Mouse (Mus musculus): Measurements from ENCODE around the gene Efs. TPM values are rescaled to one million over a fixed set of nuclear protein-coding genes. Genes with fewer than 3 reads are reported as not detected.

Efs gene
- polyA plus RNA-seq (2014; fragmentation: Illumina TruSeq; extraction: RNeasy Lipid Tissue Mini Kit (QIAGEN cat#74804); ENCODE audit: low read depth, low replicate concordance), result not detected

GRCm38 (mm10) chr14:54925349-54926342 is at the start of gene Efs:
TSS of gene Efs (minus strand) at chr14:54926126.

GRCm38 (mm10) chr14:54966320-54966977 is 40.5 kb upstream of the Efs start, which contains the start of gene Myh6:
TSS of gene Myh6 (minus strand) at chr14:54966927.

GRCm38 (mm10) chr14:54935904-54936830 is 10.2 kb upstream of the Efs start, which contains the start of gene Cmtm5:
TSS of gene Cmtm5 (plus strand) at chr14:54936261.

GRCm38 (mm10) chr14:54932645-54933150 is 6.8 kb upstream of the Efs start, which contains the start of gene Il25:
TSS of gene Il25 (plus strand) at chr14:54932695.

GRCm38 (mm10) chr14:54912886-54913285 is 13.0 kb downstream of the Efs start, which contains the start of gene Slc22a17:
TSS of gene Slc22a17 (minus strand) at chr14:54913132.

GRCm38 (mm10) chr14:54892200-54892599 is 33.7 kb downstream of the Efs start, which contains the start of gene Pabpn1:
TSS of gene Pabpn1 (plus strand) at chr14:54892500.

GRCm38 (mm10) chr14:54883154-54884021 is 42.5 kb downstream of the Efs start, which contains the start of the genes Bcl2l2 and Gm20521:
TSS of gene Bcl2l2 (plus strand) at chr14:54883377.
TSS of gene Gm20521 (plus strand) at chr14:54883441.

GRCm38 (mm10) chr14:54877048-54877715 is 48.7 kb downstream of the Efs start, which contains the start of gene Ppp1r3e:
TSS of gene Ppp1r3e (minus strand) at chr14:54877550.

GRCm38 (mm10) chr14:54870861-54871260 is 55.1 kb downstream of the Efs start, which contains the start of gene Homez:
TSS of gene Homez (minus strand) at chr14:54870961.

Other genes with a start within 250 kb of the Efs start
- gene 1700123O20Rik, start 239.9 kb downstream of the Efs start, polyA plus RNA-seq (2014; fragmentation: Illumina TruSeq; extraction: RNeasy Lipid Tissue Mini Kit (QIAGEN cat#74804); ENCODE audit: low read depth, low replicate concordance), result 10.9 TPM
- 219 TPM for gene Acin1, start 239.2 kb downstream of the Efs start, polyA plus RNA-seq (2014; fragmentation: Illumina TruSeq; extraction: RNeasy Lipid Tissue Mini Kit (QIAGEN cat#74804); ENCODE audit: low read depth, low replicate concordance)
- not detected for gene Gm29776, start 227.3 kb downstream of the Efs start, polyA plus RNA-seq (2014; fragmentation: Illumina TruSeq; extraction: RNeasy Lipid Tissue Mini Kit (QIAGEN cat#74804); ENCODE audit: low read depth, low replicate concordance)
- not detected for gene Cebpe, start 214.0 kb downstream of the Efs start, polyA plus RNA-seq (2014; fragmentation: Illumina TruSeq; extraction: RNeasy Lipid Tissue Mini Kit (QIAGEN cat#74804); ENCODE audit: low read depth, low replicate concordance)
- gene Slc7a8, start 144.2 kb downstream of the Efs start, polyA plus RNA-seq (2014; fragmentation: Illumina TruSeq; extraction: RNeasy Lipid Tissue Mini Kit (QIAGEN cat#74804); ENCODE audit: low read depth, low replicate concordance), result 8.5 TPM
- 12.4 TPM for gene Rnf212b, start 112.0 kb downstream of the Efs start, polyA plus RNA-seq (2014; fragmentation: Illumina TruSeq; extraction: RNeasy Lipid Tissue Mini Kit (QIAGEN cat#74804); ENCODE audit: low read depth, low replicate concordance)
- gene Homez, start 55.2 kb downstream of the Efs start, polyA plus RNA-seq (2014; fragmentation: Illumina TruSeq; extraction: RNeasy Lipid Tissue Mini Kit (QIAGEN cat#74804); ENCODE audit: low read depth, low replicate concordance), result 65.4 TPM
- gene Ppp1r3e, start 48.6 kb downstream of the Efs start, polyA plus RNA-seq (2014; fragmentation: Illumina TruSeq; extraction: RNeasy Lipid Tissue Mini Kit (QIAGEN cat#74804); ENCODE audit: low read depth, low replicate concordance), result 3.7 TPM
- gene Bcl2l2, start 42.7 kb downstream of the Efs start, polyA plus RNA-seq (2014; fragmentation: Illumina TruSeq; extraction: RNeasy Lipid Tissue Mini Kit (QIAGEN cat#74804); ENCODE audit: low read depth, low replicate concordance), result 9.3 TPM
- gene Gm20521, start 42.7 kb downstream of the Efs start, polyA plus RNA-seq (2014; fragmentation: Illumina TruSeq; extraction: RNeasy Lipid Tissue Mini Kit (QIAGEN cat#74804); ENCODE audit: low read depth, low replicate concordance), result not detected
- gene Pabpn1, start 33.6 kb downstream of the Efs start, polyA plus RNA-seq (2014; fragmentation: Illumina TruSeq; extraction: RNeasy Lipid Tissue Mini Kit (QIAGEN cat#74804); ENCODE audit: low read depth, low replicate concordance), result 155 TPM
- gene Slc22a17, start 13.0 kb downstream of the Efs start, polyA plus RNA-seq (2014; fragmentation: Illumina TruSeq; extraction: RNeasy Lipid Tissue Mini Kit (QIAGEN cat#74804); ENCODE audit: low read depth, low replicate concordance), result 0.43 TPM
- not detected for gene Il25, start 6.6 kb upstream of the Efs start, polyA plus RNA-seq (2014; fragmentation: Illumina TruSeq; extraction: RNeasy Lipid Tissue Mini Kit (QIAGEN cat#74804); ENCODE audit: low read depth, low replicate concordance)
- gene Cmtm5, start 10.1 kb upstream of the Efs start, polyA plus RNA-seq (2014; fragmentation: Illumina TruSeq; extraction: RNeasy Lipid Tissue Mini Kit (QIAGEN cat#74804); ENCODE audit: low read depth, low replicate concordance), result not detected
- 0.03 TPM for gene Myh6, start 40.8 kb upstream of the Efs start, polyA plus RNA-seq (2014; fragmentation: Illumina TruSeq; extraction: RNeasy Lipid Tissue Mini Kit (QIAGEN cat#74804); ENCODE audit: low read depth, low replicate concordance)
- gene Gm17428, start 50.8 kb upstream of the Efs start, polyA plus RNA-seq (2014; fragmentation: Illumina TruSeq; extraction: RNeasy Lipid Tissue Mini Kit (QIAGEN cat#74804); ENCODE audit: low read depth, low replicate concordance), result not detected
- not detected for gene Myh7, start 68.5 kb upstream of the Efs start, polyA plus RNA-seq (2014; fragmentation: Illumina TruSeq; extraction: RNeasy Lipid Tissue Mini Kit (QIAGEN cat#74804); ENCODE audit: low read depth, low replicate concordance)
- 3.7 TPM for gene Ngdn, start 89.3 kb upstream of the Efs start, polyA plus RNA-seq (2014; fragmentation: Illumina TruSeq; extraction: RNeasy Lipid Tissue Mini Kit (QIAGEN cat#74804); ENCODE audit: low read depth, low replicate concordance)
- gene Zfhx2, start 166.2 kb upstream of the Efs start, polyA plus RNA-seq (2014; fragmentation: Illumina TruSeq; extraction: RNeasy Lipid Tissue Mini Kit (QIAGEN cat#74804); ENCODE audit: low read depth, low replicate concordance), result 0.97 TPM
- gene Thtpa, start 168.7 kb upstream of the Efs start, polyA plus RNA-seq (2014; fragmentation: Illumina TruSeq; extraction: RNeasy Lipid Tissue Mini Kit (QIAGEN cat#74804); ENCODE audit: low read depth, low replicate concordance), result 2.9 TPM
- gene Ap1g2, start 180.5 kb upstream of the Efs start, polyA plus RNA-seq (2014; fragmentation: Illumina TruSeq; extraction: RNeasy Lipid Tissue Mini Kit (QIAGEN cat#74804); ENCODE audit: low read depth, low replicate concordance), result 0.48 TPM
- 2.7 TPM for gene Jph4, start 190.8 kb upstream of the Efs start, polyA plus RNA-seq (2014; fragmentation: Illumina TruSeq; extraction: RNeasy Lipid Tissue Mini Kit (QIAGEN cat#74804); ENCODE audit: low read depth, low replicate concordance)